Mouse (Mus musculus): ENCODE measurements around the gene Tusc2.
"Not testable (repeated sequence)": the region's sequence is repeated elsewhere in the genome, so short reads cannot be mapped to it uniquely, and the experiment has no call there.

The Tusc2 gene

DNA sequence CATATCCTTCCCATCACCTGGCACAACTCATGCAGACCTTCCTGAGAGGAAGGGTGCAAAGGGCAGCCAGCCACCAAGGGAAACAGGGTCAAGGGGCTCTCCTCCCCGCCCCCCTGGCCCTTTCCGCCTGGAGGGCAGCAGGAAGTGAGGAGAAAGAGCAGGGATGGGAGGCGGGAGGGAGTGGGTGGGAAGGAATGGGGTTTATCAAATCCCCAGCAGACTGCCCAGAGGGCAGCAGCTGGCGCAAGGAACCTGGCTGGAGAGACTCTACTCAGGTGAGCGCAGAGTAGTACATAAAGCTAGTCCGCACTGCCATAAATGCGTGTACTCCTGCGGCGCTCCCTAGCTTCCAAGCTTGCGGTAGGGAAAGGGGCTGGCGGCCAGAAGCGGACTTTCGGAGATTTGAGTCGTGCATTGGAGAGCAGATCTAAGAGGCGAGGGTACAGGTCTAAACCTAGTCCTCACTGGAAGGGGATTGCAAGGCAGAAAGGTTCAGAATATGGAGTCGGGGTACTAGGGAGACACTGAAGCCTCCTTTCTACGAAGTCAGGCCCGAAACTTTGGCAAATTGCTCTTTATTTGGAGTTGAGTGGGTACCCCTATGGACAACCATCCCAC is 4.8 kb downstream of the Tusc2 start, which contains the start of gene Hyal2:
Hyal2 (plus strand) TSS at position 244 of the 618 bp plus-strand sequence.
- no peak for DNase-seq (ENCODE audit: extremely low spot score, low read depth, low spot score)

DNA sequence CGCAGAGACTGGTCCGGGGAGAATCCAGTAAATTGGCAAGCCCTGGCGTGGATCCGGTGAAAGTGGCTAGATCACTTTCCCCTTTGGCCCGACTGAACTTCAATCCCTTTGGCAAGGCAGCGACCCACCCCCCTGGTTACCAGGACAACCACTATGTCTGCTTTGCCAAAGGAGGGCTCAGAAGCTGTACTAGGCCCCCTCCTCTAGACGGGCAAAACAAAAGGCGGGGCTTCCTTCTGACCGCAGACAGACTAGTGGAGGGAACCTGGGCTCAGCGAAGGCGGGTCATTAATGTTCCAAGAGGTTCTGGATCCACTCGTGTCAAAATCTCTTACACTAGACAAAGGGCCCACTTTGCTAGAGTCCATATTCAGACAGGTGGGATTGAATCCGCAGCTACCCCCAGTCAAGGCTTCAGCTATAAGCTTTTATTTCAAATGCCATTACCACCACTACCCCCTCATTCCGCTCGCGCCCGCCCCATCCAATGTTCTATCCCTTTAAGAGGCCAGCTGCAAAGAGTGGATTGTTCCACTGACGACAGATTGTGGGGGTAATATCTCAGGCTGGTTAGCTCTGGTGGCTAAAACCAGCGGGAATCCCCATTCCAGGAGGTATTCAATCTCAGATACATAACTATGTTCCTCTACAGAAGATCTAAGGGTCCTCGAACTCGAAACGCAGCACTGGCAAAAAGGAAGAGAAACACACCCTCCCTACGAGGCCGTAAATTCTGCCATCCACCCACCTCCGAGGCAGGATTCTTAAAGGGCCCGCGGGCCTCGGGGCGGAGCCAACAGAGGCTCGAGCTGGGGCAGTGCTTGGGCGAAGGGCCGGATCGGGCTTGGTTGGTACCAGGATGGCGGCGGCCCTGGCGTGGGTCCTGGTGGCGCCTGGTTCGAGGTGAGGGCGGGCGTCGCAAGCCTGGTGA is 5.5 kb downstream of the Tusc2 start:
- DNase-seq (ENCODE audit: extremely low spot score, low read depth, low spot score), result no peak

DNA sequence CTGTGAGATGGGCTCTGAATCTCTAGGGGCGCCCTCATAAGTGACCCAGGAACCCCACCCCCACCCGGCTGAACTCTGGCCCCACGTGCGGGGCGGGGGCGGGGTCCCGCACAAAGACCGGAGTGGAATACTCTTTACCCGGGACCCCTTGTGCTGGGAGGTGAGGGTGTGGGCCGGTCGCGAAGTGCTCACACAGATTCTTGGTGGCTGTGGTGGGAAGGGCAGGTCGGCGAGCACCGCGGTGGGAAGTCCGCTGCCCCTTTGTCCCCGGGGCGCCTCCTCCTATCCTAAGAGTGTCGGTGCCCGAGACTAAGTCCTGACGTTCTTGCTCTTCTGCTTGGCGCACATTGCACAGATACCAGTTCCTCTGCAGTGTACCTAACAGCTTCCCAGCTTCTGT is 6.2 kb downstream of the Tusc2 start:
- no peak for DNase-seq (ENCODE audit: extremely low spot score, low read depth, low spot score)

DNA sequence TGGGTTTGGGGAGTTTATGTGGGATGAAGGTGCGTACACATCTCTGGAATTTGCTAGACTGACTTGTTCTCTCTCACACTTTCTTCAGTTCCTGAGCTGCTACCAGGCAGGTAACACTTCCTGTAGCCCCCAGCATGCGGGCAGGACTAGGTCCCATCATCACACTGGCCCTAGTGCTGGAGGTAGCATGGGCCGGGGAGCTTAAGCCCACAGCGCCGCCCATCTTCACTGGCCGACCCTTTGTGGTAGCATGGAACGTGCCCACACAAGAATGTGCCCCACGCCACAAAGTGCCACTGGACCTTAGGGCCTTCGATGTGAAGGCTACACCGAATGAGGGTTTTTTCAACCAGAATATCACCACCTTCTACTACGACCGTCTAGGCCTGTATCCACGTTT is 7.0 kb downstream of the Tusc2 start:
- DNase-seq (ENCODE audit: extremely low spot score, low read depth, low spot score), result no peak

DNA sequence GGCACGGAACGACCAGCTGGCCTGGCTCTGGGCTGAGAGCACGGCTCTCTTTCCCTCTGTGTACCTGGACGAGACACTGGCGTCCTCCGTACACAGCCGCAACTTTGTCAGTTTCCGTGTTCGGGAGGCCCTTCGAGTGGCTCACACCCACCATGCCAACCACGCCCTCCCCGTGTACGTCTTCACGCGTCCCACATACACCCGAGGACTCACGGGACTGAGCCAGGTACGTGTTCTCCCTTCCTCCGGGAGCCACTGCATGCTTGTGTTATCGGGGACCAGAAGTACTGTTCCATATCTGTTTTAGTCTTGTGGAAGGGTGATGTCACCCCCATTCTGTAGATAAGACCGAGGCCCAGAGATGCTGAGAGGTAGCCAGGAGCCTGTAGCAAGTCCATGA is 7.8 kb downstream of the Tusc2 start:
- no peak for DNase-seq (ENCODE audit: extremely low spot score, low read depth, low spot score)

DNA sequence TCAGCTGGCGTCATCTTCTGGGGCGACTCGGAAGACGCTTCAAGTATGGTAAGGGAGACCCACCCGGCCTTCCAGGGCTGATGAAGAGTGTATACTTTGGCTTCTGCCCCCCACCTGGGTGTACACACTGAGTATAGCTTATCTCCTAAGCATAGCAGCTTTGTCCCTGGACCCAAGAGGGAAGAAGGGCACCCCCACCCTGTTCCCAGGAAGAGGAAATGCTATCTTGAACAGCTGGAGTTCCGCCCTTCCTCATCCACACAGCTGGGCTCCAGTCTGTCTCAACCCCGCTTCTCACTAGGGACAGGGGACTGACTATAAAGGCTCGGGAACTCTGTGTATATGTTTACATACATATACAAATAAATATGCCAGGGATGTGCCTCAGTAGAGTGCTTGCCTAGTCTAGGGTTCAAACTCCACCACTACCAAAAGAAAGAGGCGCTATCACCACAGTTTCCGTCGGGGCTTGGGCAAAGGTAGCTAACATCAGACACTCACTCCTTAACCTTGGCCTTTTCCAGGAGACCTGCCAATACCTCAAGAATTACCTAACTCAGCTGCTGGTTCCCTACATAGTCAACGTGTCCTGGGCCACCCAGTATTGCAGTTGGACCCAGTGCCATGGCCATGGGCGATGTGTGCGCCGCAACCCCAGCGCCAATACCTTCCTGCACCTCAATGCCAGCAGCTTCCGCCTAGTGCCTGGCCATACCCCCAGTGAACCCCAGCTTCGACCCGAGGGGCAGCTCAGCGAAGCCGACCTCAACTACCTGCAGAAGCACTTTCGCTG is 8.7 kb downstream of the Tusc2 start:
- DNase-seq (ENCODE audit: extremely low spot score, low read depth, low spot score), result no peak

DNA sequence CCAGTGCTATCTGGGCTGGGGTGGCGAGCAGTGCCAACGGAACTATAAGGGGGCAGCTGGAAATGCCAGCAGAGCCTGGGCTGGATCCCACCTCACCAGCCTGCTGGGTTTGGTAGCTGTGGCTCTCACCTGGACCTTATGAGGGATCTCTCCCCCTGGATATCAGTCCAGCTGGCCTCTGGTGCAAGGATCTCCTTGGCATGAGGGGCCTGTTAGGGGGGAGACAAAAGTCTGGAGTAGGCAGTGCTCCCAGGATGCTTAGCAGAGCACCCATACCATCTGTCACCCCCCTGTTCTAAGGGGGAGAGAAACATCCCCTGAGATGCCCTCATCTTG is 9.2 kb downstream of the Tusc2 start:
- DNase-seq (ENCODE audit: extremely low spot score, low read depth, low spot score), result no peak

DNA sequence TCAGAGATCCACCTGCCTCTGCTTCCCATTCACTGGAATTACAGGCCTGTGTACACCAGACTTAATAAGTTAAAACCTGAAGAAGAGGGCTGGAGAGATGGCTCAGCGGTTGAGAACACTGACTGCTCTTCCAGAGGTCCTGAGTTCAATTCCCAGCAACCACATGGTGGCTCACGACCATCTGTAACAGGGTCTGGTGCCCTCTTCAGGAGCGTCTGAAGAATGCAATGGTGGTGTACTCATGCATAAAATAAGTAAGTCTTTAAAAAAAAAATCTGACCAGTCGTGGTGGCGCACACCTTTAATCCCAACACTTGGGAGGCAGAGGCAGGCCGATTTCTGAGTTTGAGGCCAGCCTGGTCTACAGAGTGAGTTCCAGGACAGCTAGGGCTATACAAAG is 10.7 kb downstream of the Tusc2 start:
- not testable (repeated sequence) for DNase-seq (ENCODE audit: extremely low spot score, low read depth, low spot score)

DNA sequence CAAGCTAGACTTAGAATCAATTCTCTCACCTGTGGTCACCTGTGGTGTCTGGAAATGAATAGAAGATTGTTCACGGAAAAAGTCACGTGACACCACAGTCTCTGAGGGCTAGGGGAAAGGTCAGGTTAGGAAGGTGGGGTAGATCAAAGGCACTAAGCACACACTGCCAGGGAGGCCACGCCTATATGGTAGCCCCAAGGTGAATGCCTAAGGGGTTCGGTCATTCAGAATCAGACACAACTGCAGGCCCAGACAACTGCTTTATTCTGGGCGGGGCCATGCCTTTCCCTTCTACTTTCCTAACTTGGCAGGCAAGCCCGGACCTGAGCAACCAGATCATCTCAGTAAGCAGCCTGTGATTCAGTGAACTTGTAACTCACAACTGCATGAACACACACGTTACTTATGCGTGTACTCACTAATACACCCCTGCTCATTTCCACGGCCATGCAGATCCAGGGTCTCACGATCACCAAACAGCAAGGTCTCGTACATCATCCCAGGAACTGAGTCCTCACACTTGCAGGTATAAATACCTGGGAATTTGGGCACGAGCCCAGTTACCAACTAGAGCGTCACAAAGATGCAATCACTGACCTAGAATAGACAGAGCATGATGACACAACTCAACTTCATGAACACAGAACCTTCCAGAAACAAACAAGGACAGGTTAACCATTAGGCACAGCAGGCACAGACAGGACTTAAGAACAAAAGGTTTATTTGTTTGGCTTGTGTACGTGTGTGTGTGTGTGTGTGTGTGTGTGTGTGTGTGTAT is 12.7 kb downstream of the Tusc2 start:
- no peak for DNase-seq (ENCODE audit: extremely low spot score, low read depth, low spot score)

DNA sequence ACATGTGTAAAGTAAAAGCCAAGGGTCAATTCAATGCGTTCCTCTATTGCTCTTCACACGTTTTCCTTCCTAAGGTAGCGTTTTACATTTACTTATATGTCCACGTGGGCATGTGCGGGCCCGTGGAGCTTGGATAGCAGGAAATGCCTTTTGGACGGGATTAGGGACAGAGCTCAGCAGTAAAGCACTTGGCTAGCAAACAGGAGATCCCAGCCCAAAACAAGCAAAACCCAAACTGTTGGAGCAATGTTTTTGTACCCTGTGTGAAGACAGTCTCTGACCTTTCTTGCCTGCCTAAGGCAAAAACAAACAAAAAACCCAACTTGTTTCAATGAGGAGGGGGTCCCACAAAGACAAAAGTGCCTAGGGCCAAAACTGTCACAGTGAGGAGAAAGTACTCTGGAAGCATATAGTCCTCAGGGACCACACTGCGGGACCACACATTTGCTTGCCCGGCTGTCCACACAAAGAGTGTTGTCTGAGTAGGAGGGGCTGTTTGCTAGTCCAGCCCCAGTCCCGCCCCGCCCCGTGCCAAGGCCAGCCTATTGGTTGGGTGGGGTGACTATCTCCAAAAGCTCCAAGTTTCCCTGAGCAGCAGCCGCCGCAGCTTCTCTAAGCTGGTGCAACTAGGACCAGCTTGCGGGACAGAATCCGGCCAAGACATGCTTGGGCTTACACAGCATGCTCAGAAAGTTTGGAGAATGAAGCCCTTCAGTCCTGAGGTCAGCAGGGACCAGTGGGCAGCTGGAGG is 13.5 kb downstream of the Tusc2 start, which contains the start of gene Hyal1:
Hyal1 (plus strand) TSS at position 571 of the 751 bp plus-strand sequence.
- DNase-seq (ENCODE audit: extremely low spot score, low read depth, low spot score), result no peak

DNA sequence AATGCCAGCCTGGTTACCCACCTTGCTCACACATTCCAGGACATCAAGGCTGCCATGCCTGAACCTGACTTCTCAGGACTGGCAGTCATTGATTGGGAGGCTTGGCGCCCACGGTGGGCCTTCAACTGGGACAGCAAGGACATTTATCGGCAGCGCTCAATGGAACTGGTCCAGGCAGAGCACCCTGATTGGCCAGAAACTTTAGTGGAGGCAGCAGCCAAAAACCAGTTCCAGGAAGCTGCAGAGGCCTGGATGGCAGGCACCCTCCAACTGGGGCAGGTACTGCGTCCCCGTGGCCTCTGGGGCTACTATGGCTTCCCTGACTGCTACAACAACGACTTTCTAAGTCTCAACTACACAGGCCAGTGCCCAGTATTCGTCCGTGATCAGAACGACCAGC is 14.8 kb downstream of the Tusc2 start:
- no peak for DNase-seq (ENCODE audit: extremely low spot score, low read depth, low spot score)

DNA sequence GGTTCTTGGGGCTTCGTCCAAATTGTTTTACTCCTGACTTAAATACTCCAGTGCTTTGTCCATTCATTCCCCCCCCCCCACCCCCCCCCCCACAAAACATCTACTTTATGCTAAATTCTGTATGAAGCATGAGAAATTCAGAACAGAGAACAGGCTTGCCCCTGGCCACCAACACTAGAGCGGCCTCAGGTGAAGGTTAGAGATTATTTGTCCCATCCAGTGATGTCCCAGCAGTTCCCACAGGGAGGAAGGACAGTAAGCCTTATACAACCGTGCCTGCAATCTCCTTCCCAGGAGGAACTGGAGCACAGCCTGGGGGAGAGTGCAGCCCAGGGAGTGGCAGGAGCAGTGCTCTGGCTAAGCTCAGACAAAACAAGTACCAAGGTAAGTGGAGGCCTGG is 15.5 kb downstream of the Tusc2 start, which contains the start of gene Naa80:
Naa80 (plus strand) TSS at position 301 of the 400 bp plus-strand sequence.
- no peak for DNase-seq (ENCODE audit: extremely low spot score, low read depth, low spot score)

DNA sequence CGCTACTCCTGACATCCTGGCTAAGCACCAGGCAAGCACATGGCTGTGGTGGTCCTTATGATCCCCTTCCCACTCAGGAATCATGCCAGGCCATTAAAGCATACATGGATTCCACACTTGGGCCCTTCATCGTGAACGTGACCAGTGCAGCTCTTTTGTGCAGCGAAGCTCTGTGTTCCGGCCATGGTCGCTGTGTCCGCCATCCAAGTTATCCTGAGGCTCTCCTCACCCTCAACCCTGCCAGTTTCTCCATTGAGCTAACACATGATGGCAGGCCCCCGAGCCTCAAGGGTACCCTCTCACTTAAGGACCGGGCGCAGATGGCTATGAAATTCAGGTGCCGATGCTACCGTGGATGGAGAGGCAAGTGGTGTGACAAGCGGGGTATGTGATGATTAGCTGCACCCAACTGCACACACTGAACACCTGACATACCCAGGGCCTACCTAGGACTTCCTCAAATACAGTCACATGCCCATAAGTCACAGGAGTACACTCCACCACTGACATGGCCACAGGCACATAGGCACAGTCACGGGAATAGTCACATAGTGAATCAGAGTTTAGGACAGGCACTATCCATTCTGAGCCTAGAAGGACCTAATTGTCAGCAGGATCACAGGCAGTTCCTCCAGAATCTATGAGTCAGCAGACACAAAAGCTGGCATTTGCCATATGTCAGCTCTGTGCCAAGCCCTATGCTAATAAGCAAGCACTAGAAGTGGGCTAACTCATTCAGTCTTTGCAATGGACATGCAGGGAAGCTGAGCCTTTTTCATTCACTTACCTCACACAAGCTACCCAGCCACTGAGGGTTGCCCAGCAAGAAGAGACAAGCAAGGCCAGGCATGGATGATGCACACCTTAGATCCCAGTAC is 16.2 kb downstream of the Tusc2 start:
- no peak for DNase-seq (ENCODE audit: extremely low spot score, low read depth, low spot score)

DNA sequence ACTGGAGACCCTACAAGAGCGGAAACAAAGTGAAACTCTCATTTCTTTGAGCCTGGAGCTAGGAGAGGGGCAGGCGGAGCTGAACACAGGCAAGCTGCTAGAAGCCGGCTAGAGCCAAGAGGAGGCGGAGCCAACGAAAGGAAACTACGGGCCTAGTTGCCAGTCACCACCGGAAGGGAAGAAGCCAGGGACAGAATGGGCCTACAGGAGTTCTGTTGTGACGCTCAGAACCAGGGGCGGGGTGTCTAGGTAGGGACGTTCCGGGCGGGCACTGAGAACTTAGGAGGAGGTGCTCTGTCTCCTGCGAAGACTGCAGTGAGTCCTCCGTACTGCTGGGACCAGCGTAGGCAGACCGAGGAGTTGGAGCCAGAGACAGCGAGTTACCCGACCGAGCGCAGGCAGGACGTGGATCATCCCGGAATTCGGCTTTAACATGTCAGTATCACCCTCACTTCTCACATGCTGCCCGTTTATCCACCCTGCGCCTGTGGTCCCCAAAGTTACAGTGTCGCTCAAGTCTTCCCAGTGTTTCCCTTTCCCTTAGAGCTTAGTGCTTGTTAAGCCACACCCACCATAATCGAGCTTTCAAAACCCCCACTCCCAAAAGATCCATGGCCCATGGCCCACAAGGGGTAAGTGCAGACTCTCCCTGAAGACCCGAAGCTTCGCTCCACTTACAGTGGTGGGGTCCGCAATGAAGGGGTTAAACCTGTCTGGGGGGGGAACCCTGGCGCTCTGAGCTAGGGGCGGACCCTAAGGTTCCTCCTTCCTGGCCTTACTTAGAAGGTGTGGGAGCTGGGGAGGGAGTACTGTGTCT is 17.7 kb downstream of the Tusc2 start, which contains the start of gene Hyal3:
Hyal3 (plus strand) TSS at position 318 of the 817 bp plus-strand sequence.
- DNase-seq (ENCODE audit: extremely low spot score, low read depth, low spot score), result no peak

DNA sequence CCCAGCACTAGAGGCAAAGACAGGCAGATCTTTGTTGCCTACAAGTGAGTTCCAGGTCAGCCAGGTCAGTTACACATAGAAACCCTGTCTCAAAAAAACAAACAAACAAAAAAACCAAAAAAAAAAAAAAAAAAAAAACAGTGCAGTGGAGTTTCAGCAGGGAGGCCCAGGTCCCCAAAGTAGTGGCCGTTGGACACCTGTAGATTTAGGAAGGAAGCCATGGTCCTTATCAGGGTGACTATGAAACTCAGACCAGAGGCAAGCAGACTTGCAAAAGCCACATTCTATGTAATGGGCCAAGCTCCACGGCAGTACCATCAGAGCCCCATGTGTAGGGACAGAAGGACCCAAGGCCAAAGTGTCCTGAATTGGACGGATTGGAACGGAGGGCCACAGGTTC is 18.5 kb downstream of the Tusc2 start:
- DNase-seq (ENCODE audit: extremely low spot score, low read depth, low spot score), result no peak

DNA sequence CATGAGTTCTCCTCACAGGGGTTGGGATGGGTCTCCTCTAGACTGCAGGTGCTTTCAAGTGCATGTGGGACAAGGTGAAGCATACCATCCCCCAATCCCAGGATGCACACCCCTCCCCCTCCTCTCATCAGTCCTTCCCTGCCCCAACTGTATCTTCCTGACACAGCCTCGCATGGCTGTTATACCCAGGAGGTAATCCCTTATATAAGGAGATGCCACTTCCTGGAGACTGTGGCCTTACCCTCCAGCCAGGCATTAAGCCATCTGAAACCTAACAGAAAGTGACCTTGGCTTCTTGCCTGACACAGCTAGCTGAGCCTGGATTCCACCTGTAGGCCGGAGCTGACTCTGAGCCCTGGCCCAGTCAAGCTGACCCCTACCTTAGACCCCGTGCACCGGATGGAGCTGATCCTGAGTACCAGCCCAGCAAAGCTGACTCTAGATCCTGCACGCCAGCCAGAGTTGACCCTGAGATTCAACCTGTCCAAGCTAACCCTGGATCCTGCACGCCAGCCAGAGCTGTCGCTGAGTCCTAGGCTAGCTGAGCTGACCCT is 19.5 kb downstream of the Tusc2 start:
- DNase-seq (ENCODE audit: extremely low spot score, low read depth, low spot score), result no peak

DNA sequence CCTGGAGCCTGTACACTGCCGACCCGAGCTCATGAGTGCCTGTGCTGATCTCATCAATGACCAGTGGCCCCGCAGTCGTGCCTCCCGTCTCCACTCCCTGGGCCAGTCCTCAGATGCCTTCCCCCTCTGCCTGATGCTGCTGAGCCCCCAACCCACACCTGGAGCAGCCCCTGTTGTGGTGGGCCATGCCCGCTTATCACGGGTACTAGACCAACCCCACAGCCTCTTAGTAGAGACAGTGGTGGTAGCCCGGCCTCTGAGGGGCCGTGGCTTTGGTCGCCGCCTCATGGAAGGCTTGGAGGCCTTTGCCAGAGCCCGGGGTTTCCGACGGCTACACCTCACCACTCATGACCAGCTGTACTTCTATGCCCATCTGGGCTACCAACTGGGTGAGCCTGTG is 20.1 kb downstream of the Tusc2 start:
- no peak for DNase-seq (ENCODE audit: extremely low spot score, low read depth, low spot score)

DNA sequence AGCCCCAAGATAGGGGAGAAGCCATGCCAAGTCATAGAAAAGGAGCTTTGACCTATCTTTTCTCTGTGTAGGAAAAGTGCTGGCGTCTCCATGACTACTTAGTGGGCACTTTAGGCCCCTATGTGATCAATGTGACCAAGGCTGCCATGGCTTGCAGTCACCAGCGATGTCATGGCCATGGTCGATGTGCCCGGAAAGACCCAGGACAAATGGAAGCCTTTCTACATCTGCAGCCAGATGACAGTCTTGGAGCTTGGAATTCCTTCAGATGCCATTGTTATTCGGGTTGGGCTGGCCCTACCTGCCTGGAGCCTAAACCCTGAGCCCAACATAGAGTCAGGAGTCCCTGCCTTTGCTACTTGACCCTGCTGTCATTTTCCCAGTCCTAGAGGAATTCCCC is 23.4 kb downstream of the Tusc2 start:
- DNase-seq (ENCODE audit: extremely low spot score, low read depth, low spot score), result no peak

All from hindlimb bud, embryonic 11.5 days (tissue).